Mouse (Mus musculus) neutrophil, adult 5-6 weeks (primary cell): ENCODE measurements around the gene Gpr176. TPM values are rescaled to one million over a fixed set of nuclear protein-coding genes. Genes with fewer than 3 reads are reported as not detected.
A peak's percentile ranks its signal among the peaks of the same experiment; 100 is the strongest.

Experiments used
- ATAC-seq: fragments of 151-379, 151-347 bp; 2 replicates; pipeline ENCODE4 v1.8.0; 2017; ENCODE audit warnings: mild to moderate bottlenecking, moderate TSS enrichment; ENCODE audit not compliant: insufficient number of reproducible peaks, poor library complexity, low FRiP score, severe bottlenecking; ENCODE audit errors: extremely low read depth
- total RNA-seq: library from RNA; stranded (forward); fragments of 200-1000 nt; gene quantifications from 2 replicates; pipeline ENCODE4 v1.2.3, GENCODE M21; 2017

Gpr176 gene
- total RNA-seq, 1 experiment from 2014 or later, result 0.12 TPM

DNA sequence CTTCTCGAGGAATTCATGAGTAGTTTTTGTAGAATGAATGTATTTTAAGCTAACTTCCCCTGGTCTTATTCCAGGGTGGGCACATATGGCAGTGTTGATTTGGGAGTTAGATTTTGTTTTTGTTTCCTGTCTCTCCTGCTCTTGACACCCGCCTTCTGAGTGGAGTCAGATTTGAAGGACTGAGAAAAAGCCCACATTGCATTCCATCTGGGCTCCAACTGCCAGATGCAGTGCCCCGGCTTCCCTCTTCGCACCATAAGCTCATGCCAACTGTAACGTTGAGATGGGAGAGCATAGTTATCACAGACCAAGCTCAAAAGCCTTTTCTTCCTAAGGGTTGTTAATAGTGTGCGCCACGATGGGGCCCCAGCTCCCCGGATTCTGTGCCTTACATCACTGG is 110.5 kb downstream of the Gpr176 start:
- ATAC-seq, result no peak

DNA sequence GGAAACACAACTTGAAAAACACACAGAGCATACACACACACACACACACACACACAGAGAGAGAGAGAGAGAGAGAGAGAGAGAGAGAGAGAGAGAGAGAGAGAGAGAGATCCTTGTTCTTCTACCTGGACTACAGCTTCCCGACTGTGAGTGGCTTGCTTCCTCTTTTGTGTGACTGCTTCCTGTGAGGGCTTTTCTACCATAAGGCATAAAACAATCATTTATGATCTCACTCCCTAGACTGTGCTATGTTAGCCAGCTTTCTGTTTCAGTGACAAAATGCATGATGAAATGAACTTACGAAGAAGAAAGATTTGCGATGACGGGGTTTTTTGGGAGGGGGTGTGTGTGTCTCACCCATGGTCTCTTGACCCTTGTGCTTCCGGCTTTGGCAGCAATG is 113.5 kb downstream of the Gpr176 start:
- peak; percentile 25; the same call in 1 of the 2 replicates for ATAC-seq

DNA sequence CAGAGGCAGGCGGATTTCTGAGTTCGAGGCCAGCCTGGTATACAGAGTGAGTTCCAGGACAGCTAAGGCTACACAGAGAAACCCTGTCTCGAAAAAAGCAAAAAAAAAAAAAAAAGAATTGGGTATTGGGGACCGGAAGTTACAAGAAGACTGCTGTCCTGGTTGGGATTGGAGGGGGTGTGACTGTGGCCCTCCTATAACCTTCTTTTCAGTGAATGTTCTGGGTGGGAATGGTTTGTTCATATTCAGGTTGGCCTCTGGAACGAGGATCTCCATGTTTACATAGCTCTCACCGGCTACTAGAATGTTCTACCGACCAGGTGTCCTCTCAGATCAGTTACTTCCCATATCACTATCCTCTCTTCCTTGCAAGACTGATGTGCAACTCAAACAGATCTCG is 116.1 kb downstream of the Gpr176 start:
- no peak for ATAC-seq

DNA sequence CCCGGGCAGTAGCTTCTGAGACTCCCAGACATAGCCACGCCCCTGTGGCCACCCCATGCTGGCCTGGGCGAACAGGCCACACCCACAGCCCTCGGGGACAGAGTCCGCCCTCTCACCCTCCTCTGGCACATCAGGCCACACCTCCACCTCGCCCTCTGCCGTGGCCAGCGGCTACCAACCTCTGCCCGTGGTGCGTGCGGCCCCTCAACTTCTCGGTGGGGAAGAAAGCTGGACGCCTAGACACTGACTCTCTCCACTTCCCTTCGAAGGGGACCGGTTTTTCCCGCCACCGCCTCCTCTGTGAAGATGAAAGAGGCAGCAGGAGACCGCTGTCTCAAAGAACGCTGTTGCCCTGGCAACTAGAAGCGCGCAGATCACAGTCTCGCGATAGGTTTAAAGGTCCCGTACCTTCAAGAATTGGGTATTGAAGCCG is 116.6 kb downstream of the Gpr176 start, which contains the start of gene Fsip1:
Gene Fsip1, minus strand, starts transcription at position 346 of the 433 bp plus-strand sequence.
- ATAC-seq, result peak; percentile 79

DNA sequence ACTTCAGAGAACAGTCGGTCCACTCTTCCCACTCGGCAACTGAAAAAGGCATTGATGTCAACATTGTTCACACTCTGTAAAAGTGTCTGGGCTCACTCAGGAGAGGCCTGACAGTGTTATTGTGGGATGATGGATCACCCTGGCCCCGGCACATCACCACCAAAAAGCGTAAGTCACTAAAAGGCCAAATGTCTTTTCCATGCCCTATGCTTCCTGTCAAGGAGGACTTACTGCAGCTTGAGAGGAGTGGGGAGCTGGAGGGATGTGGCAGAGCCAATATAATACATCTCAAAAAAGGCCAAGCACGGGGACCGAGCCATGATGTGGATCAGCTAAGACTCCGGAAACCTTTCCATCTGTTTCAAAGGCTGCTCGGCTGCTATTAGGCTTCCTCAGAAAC is 118.7 kb downstream of the Gpr176 start:
- ATAC-seq, result no peak

DNA sequence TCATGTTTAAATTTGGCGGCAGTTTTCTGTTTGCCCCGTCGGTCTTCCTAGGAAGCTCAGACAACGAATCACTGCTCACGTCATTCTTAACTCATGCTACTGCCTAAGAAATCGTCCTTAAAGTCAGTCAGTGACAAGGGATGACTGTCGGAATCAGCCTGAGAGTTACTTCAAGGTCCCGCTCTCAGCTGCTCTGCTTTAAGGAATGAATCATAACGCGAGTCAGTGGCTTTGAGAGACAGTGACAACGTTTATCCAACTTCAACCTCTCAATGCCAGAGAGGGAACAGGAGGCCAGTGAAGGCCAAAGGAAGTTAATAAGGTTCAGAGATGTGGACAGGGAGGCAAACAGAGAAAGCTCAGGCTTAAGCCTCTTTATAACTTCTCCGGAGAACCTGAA is 124.3 kb downstream of the Gpr176 start:
- ATAC-seq, result no peak

DNA sequence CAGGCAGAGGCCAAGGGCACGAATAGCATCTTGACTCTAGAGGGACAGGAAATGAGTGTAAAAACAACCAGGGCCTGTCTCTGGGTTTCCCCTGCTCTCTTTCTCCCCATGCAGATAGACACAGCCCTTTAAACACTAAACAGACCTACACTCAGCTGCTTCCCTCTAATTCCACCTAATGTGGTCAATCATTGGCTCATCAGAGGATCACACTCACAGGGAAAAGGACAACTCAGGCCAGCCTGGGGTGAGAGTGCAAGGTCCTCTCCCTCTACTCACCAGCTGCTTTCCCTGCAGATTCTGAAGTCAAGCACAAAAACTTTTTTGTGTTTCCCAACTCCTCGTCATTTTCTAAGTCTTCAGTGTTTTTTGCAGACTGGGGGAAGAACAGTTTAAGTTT is 125.2 kb downstream of the Gpr176 start:
- ATAC-seq, result no peak

DNA sequence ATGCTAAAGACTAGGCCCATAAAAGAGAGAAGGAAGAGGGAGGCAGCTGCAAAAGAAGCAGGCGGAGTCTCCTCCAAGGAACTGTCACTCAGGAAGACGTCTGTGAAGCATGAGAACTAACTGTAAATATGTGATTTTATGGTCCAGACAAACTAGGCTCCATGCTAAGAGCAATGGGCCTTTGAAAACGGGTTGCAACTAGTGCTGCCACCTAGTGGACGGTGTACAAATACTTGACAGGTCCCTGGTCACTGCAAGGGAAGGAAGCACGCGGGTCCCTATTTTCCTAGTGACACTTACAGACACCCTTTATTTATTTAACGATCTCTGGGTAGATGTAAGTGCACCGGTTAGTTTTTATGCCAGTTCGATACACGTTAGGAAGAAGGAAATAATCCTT is 127.3 kb downstream of the Gpr176 start:
- peak; percentile 73; the same call in 1 of the 2 replicates for ATAC-seq

DNA sequence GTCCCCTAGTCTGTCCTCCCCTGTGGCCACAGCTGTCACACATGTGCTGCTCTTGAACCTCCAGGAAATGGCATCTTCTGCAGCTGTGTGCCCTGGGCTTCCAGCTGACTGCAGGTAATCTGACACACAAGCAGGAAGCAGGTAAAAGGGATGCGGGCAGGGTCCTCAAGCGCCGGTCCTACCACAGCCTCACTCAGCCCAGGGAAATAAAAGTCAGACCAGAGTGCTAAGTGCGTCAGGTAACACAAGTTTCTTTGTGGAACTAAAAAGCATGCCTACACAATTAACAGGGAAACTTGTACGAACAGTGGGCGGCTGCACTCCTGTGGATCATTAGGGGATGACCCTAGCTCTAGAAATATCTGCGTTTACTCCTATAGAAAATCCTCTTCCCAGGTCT is 137.0 kb downstream of the Gpr176 start:
- no peak for ATAC-seq

DNA sequence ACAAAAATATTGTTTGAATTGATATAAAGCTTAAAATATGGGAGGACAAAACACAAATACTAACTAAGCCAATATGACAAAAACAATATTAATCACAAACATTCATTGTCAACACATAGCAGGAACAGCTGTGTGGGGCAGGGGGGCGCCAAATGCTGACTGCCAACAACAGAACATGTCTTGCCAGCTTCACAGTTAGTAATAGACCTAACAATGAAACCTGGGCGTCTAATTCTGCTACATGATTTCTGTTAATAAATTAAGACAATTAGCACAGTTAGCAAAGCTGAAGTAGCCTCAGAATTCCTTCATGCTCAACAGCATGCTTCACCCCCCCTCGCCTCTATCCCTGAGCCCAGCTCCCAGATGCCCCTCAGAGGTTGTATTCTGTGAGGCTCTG is 137.6 kb downstream of the Gpr176 start:
- no peak for ATAC-seq

DNA sequence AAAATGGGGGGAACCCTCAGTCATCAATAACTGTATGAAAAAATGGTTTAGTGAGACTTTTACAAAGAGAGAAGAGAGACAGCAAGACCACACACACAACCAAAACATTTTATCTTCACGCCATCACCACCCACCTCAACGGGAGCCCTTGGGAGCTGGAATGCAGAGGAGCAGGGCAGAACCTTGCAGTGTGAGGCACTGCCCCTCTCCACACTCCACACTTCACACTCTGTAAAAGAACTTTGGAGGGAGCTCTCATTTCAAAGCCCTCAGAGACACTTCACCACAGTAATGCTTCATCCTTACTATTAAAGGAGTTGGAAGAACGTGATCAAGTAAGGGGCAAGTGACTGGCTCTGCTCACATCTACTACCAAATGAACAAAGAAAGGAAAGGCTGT is 142.7 kb downstream of the Gpr176 start:
- no peak for ATAC-seq

DNA sequence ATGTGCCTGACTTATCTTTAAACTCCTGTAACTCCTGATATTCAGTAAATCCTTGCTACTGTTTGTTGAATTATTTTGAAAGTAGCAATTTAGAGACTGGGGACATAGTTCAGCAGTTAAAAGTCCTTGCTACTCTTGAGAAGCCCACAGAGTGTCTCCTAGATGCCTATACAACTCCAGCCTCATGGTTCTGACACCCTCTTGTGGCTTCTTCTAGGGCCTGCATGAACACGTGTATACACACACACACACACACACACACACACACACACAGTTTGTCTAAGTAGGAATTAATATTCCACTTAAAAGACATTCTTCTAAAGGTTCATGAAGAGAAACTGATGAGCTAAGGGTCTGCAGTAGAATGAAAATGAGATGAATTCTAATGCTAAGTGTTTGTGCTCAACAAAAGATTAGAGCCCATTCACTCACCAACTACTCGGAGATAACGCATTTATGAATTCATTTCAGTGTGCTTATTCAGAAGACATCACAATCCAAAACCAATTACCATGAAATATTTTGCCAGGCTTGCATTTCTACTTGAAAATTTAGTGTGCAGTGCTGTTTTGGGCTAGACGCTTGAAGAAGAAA is 144.6 kb downstream of the Gpr176 start:
- ATAC-seq, result no peak

Other genes with a start within 250 kb of the Gpr176 start
- 3.1 and 3.9 TPM in 2 replicates for gene Fsip1, start 116.5 kb downstream of the Gpr176 start, total RNA-seq
- gene Eif2ak4, start 15.2 kb upstream of the Gpr176 start, total RNA-seq, result 31.9 and 32.7 TPM in 2 replicates
- gene Srp14, start 106.3 kb upstream of the Gpr176 start, total RNA-seq, result 184 and 186 TPM in 2 replicates
- gene Bmf, start 176.3 kb upstream of the Gpr176 start, total RNA-seq, result 34.7 and 35.5 TPM in 2 replicates
- gene Bub1b, start 224.8 kb upstream of the Gpr176 start, total RNA-seq, result 3.8 and 5.0 TPM in 2 replicates